Mouse (Mus musculus): Measurements from ENCODE around the gene Gm960. TPM values are rescaled to one million over a fixed set of nuclear protein-coding genes. Genes with fewer than 3 reads are reported as not detected.

Gm960 gene
- total and polyA plus RNA-seq, 3 experiments, result 0.93 TPM; not detected in 2

DNA sequence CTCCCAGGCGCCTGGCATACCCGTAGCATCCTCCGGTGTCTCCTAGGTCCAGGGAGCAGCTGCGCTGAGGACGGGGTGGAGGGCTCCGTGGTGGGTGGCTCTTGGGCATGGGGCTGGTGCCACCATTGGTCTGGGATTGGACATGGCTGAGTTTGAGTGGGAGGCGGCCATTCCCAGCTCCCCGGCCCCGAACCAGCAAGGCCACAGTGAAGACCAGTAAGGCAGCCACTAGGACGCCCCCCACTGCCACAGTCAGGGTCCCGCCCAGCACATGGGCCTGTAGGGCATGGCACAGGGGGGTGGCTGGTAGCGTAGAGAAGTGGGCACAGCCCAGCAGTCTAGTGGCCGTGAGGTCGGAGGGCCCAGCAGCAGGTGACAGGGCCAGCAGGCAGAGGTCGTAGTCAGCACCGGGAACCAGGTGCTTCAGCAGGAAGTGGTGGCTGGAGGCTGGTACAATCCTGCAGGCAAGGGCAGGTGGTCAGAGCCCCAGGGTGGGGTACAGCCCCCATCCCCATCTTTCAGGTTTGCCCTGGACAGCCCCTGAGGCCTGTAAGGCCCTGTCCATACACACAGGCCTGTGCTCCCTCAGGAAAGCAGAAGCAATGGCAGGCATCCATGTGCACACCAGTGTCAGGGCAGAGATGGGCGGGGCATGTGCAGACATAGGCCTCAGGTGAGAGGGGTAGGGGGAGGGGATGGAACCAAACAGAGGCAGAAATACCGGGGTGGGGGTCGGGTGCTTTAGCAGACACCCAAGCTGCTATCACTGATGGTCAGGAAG is 86.1 kb downstream of the Gm960 start:
- DNase-seq (ENCODE audit: low spot score) (no peak), ATAC-seq (ENCODE audit: extremely low read depth, insufficient number of reproducible peaks, low FRiP score, poor library complexity, severe bottlenecking) (no peak)
- H3K4me3 ChIP-seq (ENCODE audit: low read depth, low read length), result no peak overlapping the region
- no peak for TF ChIP-seq CTCF (IDR thresholded peaks at IDR 0.05; ENCODE audit: low read depth, low read length)
- no peak for TF ChIP-seq GATA1 (IDR thresholded peaks at IDR 0.05; ENCODE audit: borderline replicate concordance, low read length)
- TF ChIP-seq POLR2AphosphoS5 (IDR thresholded peaks at IDR 0.05; ENCODE audit: insufficient replicate concordance, low read depth, low read length), result no peak
- TF ChIP-seq GATA2 (IDR thresholded peaks at IDR 0.05; ENCODE audit: borderline replicate concordance, low read depth, low read length), result no peak
- no peak for TF ChIP-seq TAL1 (conservative IDR thresholded peaks at IDR 0.05; ENCODE audit: low read depth, low read length)
- peaks cover 54% of the 10 kb centered on the region for H3K27me3 ChIP-seq (ENCODE audit: insufficient read depth, low read length)
- H3K4me1 ChIP-seq (ENCODE audit: insufficient read depth, low read depth, low read length), result peaks cover 21% of the 10 kb centered on the region
- peaks cover 3% of the 10 kb centered on the region for H3K36me3 ChIP-seq (replicated peaks)
- H3K9me3 ChIP-seq (replicated peaks), result no peaks in the 10 kb centered on the region

DNA sequence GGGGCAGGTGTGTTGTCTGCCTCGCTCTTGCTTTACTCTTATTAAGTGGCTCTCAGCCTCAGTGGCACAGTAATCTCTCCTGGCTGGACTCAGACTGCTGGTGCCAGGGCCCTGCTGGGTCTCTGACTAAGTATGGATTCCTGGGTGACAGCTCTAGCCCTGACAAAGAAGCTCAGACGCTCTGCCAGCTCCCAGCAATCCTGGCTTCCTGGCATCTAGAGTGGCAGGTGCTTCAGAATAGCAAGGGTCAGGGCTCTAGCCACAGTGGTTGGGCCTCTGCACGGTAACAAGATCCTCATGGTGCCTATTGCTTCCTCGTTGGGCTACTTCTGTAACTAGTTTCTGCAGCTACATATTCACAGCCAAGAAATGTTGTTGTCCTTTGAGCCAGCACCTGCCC is 88.4 kb downstream of the Gm960 start:
- H3K27me3 ChIP-seq (ENCODE audit: insufficient read depth, low read length), result peaks cover 36% of the 10 kb centered on the region
- TF ChIP-seq TAL1 (conservative IDR thresholded peaks at IDR 0.05; ENCODE audit: low read depth, low read length), result no peak
- no peak for TF ChIP-seq GATA2 (IDR thresholded peaks at IDR 0.05; ENCODE audit: borderline replicate concordance, low read depth, low read length)
- no peak for TF ChIP-seq POLR2AphosphoS5 (IDR thresholded peaks at IDR 0.05; ENCODE audit: insufficient replicate concordance, low read depth, low read length)
- no peak for TF ChIP-seq CTCF (IDR thresholded peaks at IDR 0.05; ENCODE audit: low read depth, low read length)
- TF ChIP-seq GATA1 (IDR thresholded peaks at IDR 0.05; ENCODE audit: borderline replicate concordance, low read length), result no peak
- no peak overlapping the region for H3K4me3 ChIP-seq (ENCODE audit: low read depth, low read length)
- no peaks in the 10 kb centered on the region for H3K9me3 ChIP-seq (replicated peaks)
- H3K4me1 ChIP-seq (ENCODE audit: insufficient read depth, low read depth, low read length), result peaks cover 5% of the 10 kb centered on the region
- ATAC-seq (ENCODE audit: extremely low read depth, insufficient number of reproducible peaks, low FRiP score, poor library complexity, severe bottlenecking) (no peak), DNase-seq (ENCODE audit: low spot score) (no peak)
- H3K36me3 ChIP-seq (replicated peaks), result peaks cover 3% of the 10 kb centered on the region

DNA sequence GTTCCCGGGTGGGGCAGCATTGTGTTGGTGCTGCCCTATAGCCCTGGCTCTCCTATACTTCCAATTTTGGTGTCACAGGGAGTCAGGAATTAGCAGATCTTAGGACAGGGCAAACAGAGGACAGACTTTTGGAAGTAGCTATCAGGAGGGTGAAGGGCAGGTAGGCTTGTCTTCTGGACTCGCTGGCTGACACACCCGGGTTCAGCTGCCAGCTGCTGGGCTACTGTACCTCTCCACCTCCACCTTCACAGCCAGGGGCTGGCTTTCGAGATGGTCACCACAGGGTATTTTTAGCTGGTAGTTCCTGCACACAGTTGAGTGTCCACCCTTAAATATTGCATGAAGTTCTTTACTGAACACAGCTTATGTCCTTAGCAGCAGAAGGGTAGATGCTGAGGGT is 90.0 kb downstream of the Gm960 start:
- no peak for ATAC-seq (ENCODE audit: extremely low read depth, insufficient number of reproducible peaks, low FRiP score, poor library complexity, severe bottlenecking)
- H3K9me3 ChIP-seq (replicated peaks), result no peaks in the 10 kb centered on the region
- H3K4me1 ChIP-seq (ENCODE audit: insufficient read depth, low read depth, low read length), result no peaks in the 10 kb centered on the region; the same call in 1 of the 2 replicates
- DNase-seq (ENCODE audit: low spot score), result no peak
- TF ChIP-seq TAL1 (conservative IDR thresholded peaks at IDR 0.05; ENCODE audit: low read depth, low read length), result no peak
- no peak for TF ChIP-seq GATA1 (IDR thresholded peaks at IDR 0.05; ENCODE audit: borderline replicate concordance, low read length)
- H3K36me3 ChIP-seq (replicated peaks), result peaks cover 3% of the 10 kb centered on the region
- H3K4me3 ChIP-seq (ENCODE audit: low read depth, low read length), result no peak overlapping the region
- H3K27me3 ChIP-seq (ENCODE audit: insufficient read depth, low read length), result peaks cover 29% of the 10 kb centered on the region; the same call in 1 of the 2 replicates

DNA sequence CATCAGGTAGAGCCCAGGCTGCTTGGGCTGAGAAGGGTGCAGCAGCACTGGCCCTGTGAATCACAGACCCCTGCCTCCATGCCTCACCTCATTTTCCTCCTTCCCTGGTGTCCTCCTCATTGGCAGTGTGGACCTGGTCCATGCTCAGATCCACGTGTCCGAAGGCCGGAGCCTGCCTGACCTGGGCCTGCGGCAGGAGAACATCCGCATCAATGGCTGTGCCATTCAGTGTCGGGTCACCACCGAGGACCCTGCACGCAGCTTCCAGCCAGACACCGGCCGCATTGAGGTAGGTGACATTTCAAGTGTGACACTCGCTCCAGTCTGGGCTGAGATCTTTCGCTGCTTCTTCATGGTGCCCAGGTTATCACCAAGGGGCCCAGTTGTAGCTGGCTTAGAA is 91.1 kb downstream of the Gm960 start:
- no peaks in the 10 kb centered on the region; the same call in 1 of the 2 replicates for H3K4me1 ChIP-seq (ENCODE audit: insufficient read depth, low read depth, low read length)
- DNase-seq (ENCODE audit: low spot score) (no peak), ATAC-seq (ENCODE audit: extremely low read depth, insufficient number of reproducible peaks, low FRiP score, poor library complexity, severe bottlenecking) (no peak)
- peaks cover 22% of the 10 kb centered on the region; the same call in 1 of the 2 replicates for H3K27me3 ChIP-seq (ENCODE audit: insufficient read depth, low read length)
- TF ChIP-seq GATA2 (IDR thresholded peaks at IDR 0.05; ENCODE audit: borderline replicate concordance, low read depth, low read length) (no peak), GATA1 (IDR thresholded peaks at IDR 0.05; ENCODE audit: borderline replicate concordance, low read length) (no peak), TAL1 (conservative IDR thresholded peaks at IDR 0.05; ENCODE audit: low read depth, low read length) (no peak), CTCF (IDR thresholded peaks at IDR 0.05; ENCODE audit: low read depth, low read length) (no peak), POLR2AphosphoS5 (IDR thresholded peaks at IDR 0.05; ENCODE audit: insufficient replicate concordance, low read depth, low read length) (no peak)
- H3K9me3 ChIP-seq (replicated peaks), result no peaks in the 10 kb centered on the region
- H3K4me3 ChIP-seq (ENCODE audit: low read depth, low read length), result no peak overlapping the region
- H3K36me3 ChIP-seq (replicated peaks), result no peaks in the 10 kb centered on the region

DNA sequence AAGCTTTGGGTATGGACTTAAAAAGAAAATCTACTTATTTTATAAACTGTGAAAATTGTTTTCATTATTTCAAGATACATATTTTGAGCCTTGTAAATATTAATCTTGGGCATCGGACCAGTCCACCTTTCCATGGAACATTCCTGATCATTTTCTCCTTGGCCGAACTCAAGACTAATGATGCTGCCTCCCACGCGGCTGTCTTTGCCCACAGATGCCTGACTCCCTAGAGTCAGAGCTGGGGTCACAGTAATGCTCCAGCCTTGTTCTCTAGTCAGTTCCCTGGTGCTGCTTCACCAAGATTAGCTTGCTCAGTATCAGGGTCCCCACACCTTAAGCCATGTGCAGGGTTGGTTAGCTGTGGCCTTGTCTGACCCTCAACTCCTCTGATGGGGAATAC is 92.8 kb downstream of the Gm960 start:
- Histone ChIP-seq H3K27me3 (ENCODE audit: insufficient read depth, low read length) (peaks cover 23% of the 10 kb centered on the region; the same call in 1 of the 2 replicates), H3K36me3 (replicated peaks) (no peaks in the 10 kb centered on the region), H3K4me1 (ENCODE audit: insufficient read depth, low read depth, low read length) (no peaks in the 10 kb centered on the region; the same call in 1 of the 2 replicates), H3K4me3 (ENCODE audit: low read depth, low read length) (no peak overlapping the region), H3K9me3 (replicated peaks) (no peaks in the 10 kb centered on the region)
- TF ChIP-seq GATA2 (IDR thresholded peaks at IDR 0.05; ENCODE audit: borderline replicate concordance, low read depth, low read length) (no peak), TAL1 (conservative IDR thresholded peaks at IDR 0.05; ENCODE audit: low read depth, low read length) (no peak), POLR2AphosphoS5 (IDR thresholded peaks at IDR 0.05; ENCODE audit: insufficient replicate concordance, low read depth, low read length) (no peak), CTCF (IDR thresholded peaks at IDR 0.05; ENCODE audit: low read depth, low read length) (no peak), GATA1 (IDR thresholded peaks at IDR 0.05; ENCODE audit: borderline replicate concordance, low read length) (no peak)
- ATAC-seq (ENCODE audit: extremely low read depth, insufficient number of reproducible peaks, low FRiP score, poor library complexity, severe bottlenecking) (no peak), DNase-seq (ENCODE audit: low spot score) (no peak)

DNA sequence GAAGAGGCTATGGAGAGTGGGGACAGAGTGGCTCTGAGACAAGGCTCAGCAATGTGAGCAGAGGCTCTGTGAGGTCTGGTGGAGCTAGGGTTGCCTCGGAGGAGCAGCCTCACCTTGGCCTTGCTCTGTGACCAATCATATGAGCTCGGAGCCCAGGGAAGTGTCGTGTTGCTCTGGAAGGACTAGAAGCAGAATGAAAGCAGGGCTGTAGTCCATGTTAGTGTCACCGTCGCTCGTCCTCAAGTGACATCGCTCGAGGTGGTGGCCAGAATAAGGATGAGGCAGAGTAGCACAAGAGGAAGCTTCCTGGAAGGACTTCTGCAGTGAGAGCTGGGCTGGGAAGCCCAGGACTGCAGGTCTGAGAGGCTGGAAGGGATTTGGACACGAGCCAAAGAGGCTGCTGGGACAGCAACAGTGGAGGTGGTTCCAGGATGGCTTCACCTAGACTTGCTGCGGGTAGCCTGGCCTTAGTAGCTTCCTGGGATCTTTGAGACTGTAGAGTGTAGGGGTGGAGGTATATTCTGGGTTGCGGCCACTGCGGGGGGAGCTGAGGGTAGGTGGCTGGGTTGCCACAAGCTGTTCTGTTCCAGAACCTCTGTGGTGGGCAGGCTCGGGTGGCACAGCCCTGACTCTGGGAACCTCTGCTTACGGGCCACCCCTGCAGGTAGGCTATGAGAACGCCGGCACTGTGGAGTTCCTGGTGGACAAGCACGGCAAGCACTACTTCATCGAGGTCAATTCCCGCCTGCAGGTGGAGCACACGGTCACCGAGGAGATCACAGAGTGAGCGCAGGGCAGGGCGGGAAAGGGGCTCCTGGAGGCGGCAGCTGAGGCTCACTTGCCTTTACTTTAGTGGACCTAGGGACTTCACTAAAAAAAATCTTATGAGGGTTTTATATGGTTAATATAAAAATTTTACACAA is 94.4 kb downstream of the Gm960 start:
- Histone ChIP-seq H3K4me3 (ENCODE audit: low read depth, low read length) (no peak overlapping the region), H3K4me1 (ENCODE audit: insufficient read depth, low read depth, low read length) (no peaks in the 10 kb centered on the region; the same call in 1 of the 2 replicates), H3K27me3 (ENCODE audit: insufficient read depth, low read length) (peaks cover 14% of the 10 kb centered on the region; the same call in 1 of the 2 replicates), H3K36me3 (replicated peaks) (no peaks in the 10 kb centered on the region), H3K9me3 (replicated peaks) (no peaks in the 10 kb centered on the region)
- ATAC-seq (ENCODE audit: extremely low read depth, insufficient number of reproducible peaks, low FRiP score, poor library complexity, severe bottlenecking) (no peak), DNase-seq (ENCODE audit: low spot score) (no peak)
- no peak for TF ChIP-seq GATA2 (IDR thresholded peaks at IDR 0.05; ENCODE audit: borderline replicate concordance, low read depth, low read length)
- no peak for TF ChIP-seq POLR2AphosphoS5 (IDR thresholded peaks at IDR 0.05; ENCODE audit: insufficient replicate concordance, low read depth, low read length)
- no peak for TF ChIP-seq CTCF (IDR thresholded peaks at IDR 0.05; ENCODE audit: low read depth, low read length)
- TF ChIP-seq GATA1 (IDR thresholded peaks at IDR 0.05; ENCODE audit: borderline replicate concordance, low read length), result no peak
- no peak for TF ChIP-seq TAL1 (conservative IDR thresholded peaks at IDR 0.05; ENCODE audit: low read depth, low read length)
